Mouse (Mus musculus): ENCODE data around the gene Gpr176. TPM values are rescaled to one million over a fixed set of nuclear protein-coding genes. Genes with fewer than 3 reads are reported as not detected.
A peak's percentile ranks its signal among the peaks of the same experiment; 100 is the strongest.

The Gpr176 gene
- total RNA-seq, 1 experiment, result 0.22 TPM

DNA sequence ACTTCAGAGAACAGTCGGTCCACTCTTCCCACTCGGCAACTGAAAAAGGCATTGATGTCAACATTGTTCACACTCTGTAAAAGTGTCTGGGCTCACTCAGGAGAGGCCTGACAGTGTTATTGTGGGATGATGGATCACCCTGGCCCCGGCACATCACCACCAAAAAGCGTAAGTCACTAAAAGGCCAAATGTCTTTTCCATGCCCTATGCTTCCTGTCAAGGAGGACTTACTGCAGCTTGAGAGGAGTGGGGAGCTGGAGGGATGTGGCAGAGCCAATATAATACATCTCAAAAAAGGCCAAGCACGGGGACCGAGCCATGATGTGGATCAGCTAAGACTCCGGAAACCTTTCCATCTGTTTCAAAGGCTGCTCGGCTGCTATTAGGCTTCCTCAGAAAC is 118.7 kb downstream of the Gpr176 start:
- no peak overlapping the region for H3K4me3 ChIP-seq (ENCODE audit: insufficient read depth in 1 of 2, low read depth in 1 of 2, low read length in 2 of 2, poor library complexity in 1 of 2, severe bottlenecking in 1 of 2)
- in situ Hi-C loops (cut with MboI; ENCODE audit: low sequenced_read_pairs in 2 of 2, unreplicated experiment in 2 of 2), result no loop called here
- H3K4me1 ChIP-seq (ENCODE audit: control insufficient read depth in 2 of 2, insufficient read depth in 2 of 2, low read length in 2 of 2, poor library complexity in 1 of 2), result no peaks in the 10 kb centered on the region; a peak in 1 of 4 replicates
- TF ChIP-seq ZC3H11A (IDR thresholded peaks at IDR 0.05; ENCODE audit: borderline replicate concordance, low read depth, low read length) (no peak), MAFK (IDR thresholded peaks at IDR 0.05; ENCODE audit: insufficient read depth, low read depth, low read length) (no peak), ZNF384 (IDR thresholded peaks at IDR 0.05; ENCODE audit: low read depth, low read length) (no peak), CHD2 (IDR thresholded peaks at IDR 0.05; ENCODE audit: low read depth, low read length) (no peak), HCFC1 (IDR thresholded peaks at IDR 0.05; ENCODE audit: borderline replicate concordance, insufficient read depth, low read length) (no peak)
- H3K36me3 ChIP-seq (ENCODE audit: control insufficient read depth, insufficient read depth, low read length, poor library complexity, severe bottlenecking), result no peaks in the 10 kb centered on the region
- no peaks in the 10 kb centered on the region for H3K9me3 ChIP-seq (ENCODE audit: control insufficient read depth, insufficient read depth, low read depth, low read length)
- H3K27ac ChIP-seq (ENCODE audit: insufficient read depth, low read depth, low read length, poor library complexity, severe bottlenecking), result no peak overlapping the region
- no peak for DNase-seq (ENCODE audit: low read depth, low spot score)
- no peak overlapping the region for H3K9ac ChIP-seq (ENCODE audit: insufficient read depth, low read depth, low read length, poor library complexity, severe bottlenecking)

DNA sequence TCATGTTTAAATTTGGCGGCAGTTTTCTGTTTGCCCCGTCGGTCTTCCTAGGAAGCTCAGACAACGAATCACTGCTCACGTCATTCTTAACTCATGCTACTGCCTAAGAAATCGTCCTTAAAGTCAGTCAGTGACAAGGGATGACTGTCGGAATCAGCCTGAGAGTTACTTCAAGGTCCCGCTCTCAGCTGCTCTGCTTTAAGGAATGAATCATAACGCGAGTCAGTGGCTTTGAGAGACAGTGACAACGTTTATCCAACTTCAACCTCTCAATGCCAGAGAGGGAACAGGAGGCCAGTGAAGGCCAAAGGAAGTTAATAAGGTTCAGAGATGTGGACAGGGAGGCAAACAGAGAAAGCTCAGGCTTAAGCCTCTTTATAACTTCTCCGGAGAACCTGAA is 124.3 kb downstream of the Gpr176 start:
- TF ChIP-seq CHD2 (IDR thresholded peaks at IDR 0.05; ENCODE audit: low read depth, low read length), result no peak
- TF ChIP-seq ZC3H11A (IDR thresholded peaks at IDR 0.05; ENCODE audit: borderline replicate concordance, low read depth, low read length), result no peak
- TF ChIP-seq ZNF384 (IDR thresholded peaks at IDR 0.05; ENCODE audit: low read depth, low read length), result no peak
- no peaks in the 10 kb centered on the region for H3K36me3 ChIP-seq (ENCODE audit: control insufficient read depth, insufficient read depth, low read length, poor library complexity, severe bottlenecking)

DNA sequence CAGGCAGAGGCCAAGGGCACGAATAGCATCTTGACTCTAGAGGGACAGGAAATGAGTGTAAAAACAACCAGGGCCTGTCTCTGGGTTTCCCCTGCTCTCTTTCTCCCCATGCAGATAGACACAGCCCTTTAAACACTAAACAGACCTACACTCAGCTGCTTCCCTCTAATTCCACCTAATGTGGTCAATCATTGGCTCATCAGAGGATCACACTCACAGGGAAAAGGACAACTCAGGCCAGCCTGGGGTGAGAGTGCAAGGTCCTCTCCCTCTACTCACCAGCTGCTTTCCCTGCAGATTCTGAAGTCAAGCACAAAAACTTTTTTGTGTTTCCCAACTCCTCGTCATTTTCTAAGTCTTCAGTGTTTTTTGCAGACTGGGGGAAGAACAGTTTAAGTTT is 125.2 kb downstream of the Gpr176 start:
- Histone ChIP-seq H3K9ac (ENCODE audit: insufficient read depth, low read depth, low read length, poor library complexity, severe bottlenecking) (no peak overlapping the region), H3K4me3 (ENCODE audit: insufficient read depth in 1 of 2, low read depth in 1 of 2, low read length in 2 of 2, poor library complexity in 1 of 2, severe bottlenecking in 1 of 2) (no peak overlapping the region), H3K36me3 (ENCODE audit: control insufficient read depth, insufficient read depth, low read length, poor library complexity, severe bottlenecking) (no peaks in the 10 kb centered on the region), H3K9me3 (ENCODE audit: control insufficient read depth, insufficient read depth, low read depth, low read length) (no peaks in the 10 kb centered on the region), H3K4me1 (ENCODE audit: control insufficient read depth in 2 of 2, insufficient read depth in 2 of 2, low read length in 2 of 2, poor library complexity in 1 of 2) (no peaks in the 10 kb centered on the region), H3K27ac (ENCODE audit: insufficient read depth, low read depth, low read length, poor library complexity, severe bottlenecking) (no peak overlapping the region)
- in situ Hi-C loops (cut with MboI; ENCODE audit: low sequenced_read_pairs in 2 of 2, unreplicated experiment in 2 of 2), result loop anchor here (10.0 to 25.0 kb wide), 2 partner anchors 703 to 711 kb away; no protein-coding TSS in a partner anchor
- DNase-seq (ENCODE audit: low read depth, low spot score), result no peak
- no peak for TF ChIP-seq ZC3H11A (IDR thresholded peaks at IDR 0.05; ENCODE audit: borderline replicate concordance, low read depth, low read length)
- TF ChIP-seq HCFC1 (IDR thresholded peaks at IDR 0.05; ENCODE audit: borderline replicate concordance, insufficient read depth, low read length), result no peak
- no peak for TF ChIP-seq CHD2 (IDR thresholded peaks at IDR 0.05; ENCODE audit: low read depth, low read length)

More for the DNA sequence above, 124.3 kb downstream of the Gpr176 start:
- Histone ChIP-seq H3K9ac (ENCODE audit: insufficient read depth, low read depth, low read length, poor library complexity, severe bottlenecking) (no peak overlapping the region), H3K4me3 (ENCODE audit: insufficient read depth in 1 of 2, low read depth in 1 of 2, low read length in 2 of 2, poor library complexity in 1 of 2, severe bottlenecking in 1 of 2) (no peak overlapping the region), H3K27ac (ENCODE audit: insufficient read depth, low read depth, low read length, poor library complexity, severe bottlenecking) (no peak overlapping the region), H3K9me3 (ENCODE audit: control insufficient read depth, insufficient read depth, low read depth, low read length) (no peaks in the 10 kb centered on the region), H3K4me1 (ENCODE audit: control insufficient read depth in 2 of 2, insufficient read depth in 2 of 2, low read length in 2 of 2, poor library complexity in 1 of 2) (no peaks in the 10 kb centered on the region; a peak in 1 of 4 replicates)
- no peak for DNase-seq (ENCODE audit: low read depth, low spot score)
- in situ Hi-C loops (cut with MboI; ENCODE audit: low sequenced_read_pairs in 2 of 2, unreplicated experiment in 2 of 2), result loop anchor here (10.0 to 25.0 kb wide), 2 partner anchors 704 to 712 kb away; no protein-coding TSS in a partner anchor

DNA sequence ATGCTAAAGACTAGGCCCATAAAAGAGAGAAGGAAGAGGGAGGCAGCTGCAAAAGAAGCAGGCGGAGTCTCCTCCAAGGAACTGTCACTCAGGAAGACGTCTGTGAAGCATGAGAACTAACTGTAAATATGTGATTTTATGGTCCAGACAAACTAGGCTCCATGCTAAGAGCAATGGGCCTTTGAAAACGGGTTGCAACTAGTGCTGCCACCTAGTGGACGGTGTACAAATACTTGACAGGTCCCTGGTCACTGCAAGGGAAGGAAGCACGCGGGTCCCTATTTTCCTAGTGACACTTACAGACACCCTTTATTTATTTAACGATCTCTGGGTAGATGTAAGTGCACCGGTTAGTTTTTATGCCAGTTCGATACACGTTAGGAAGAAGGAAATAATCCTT is 127.3 kb downstream of the Gpr176 start:
- no peaks in the 10 kb centered on the region for H3K36me3 ChIP-seq (ENCODE audit: control insufficient read depth, insufficient read depth, low read length, poor library complexity, severe bottlenecking)
- no peak overlapping the region for H3K27ac ChIP-seq (ENCODE audit: insufficient read depth, low read depth, low read length, poor library complexity, severe bottlenecking)
- no peak overlapping the region for H3K9ac ChIP-seq (ENCODE audit: insufficient read depth, low read depth, low read length, poor library complexity, severe bottlenecking)
- H3K4me1 ChIP-seq (ENCODE audit: control insufficient read depth in 2 of 2, insufficient read depth in 2 of 2, low read length in 2 of 2, poor library complexity in 1 of 2), result no peaks in the 10 kb centered on the region
- peak; percentile 49; the same call in 1 of the 2 replicates for TF ChIP-seq ZC3H11A (IDR thresholded peaks at IDR 0.05; ENCODE audit: borderline replicate concordance, low read depth, low read length)
- no peak for TF ChIP-seq CHD2 (IDR thresholded peaks at IDR 0.05; ENCODE audit: low read depth, low read length)
- no peak overlapping the region for H3K4me3 ChIP-seq (ENCODE audit: insufficient read depth in 1 of 2, low read depth in 1 of 2, low read length in 2 of 2, poor library complexity in 1 of 2, severe bottlenecking in 1 of 2)
- no peaks in the 10 kb centered on the region for H3K9me3 ChIP-seq (ENCODE audit: control insufficient read depth, insufficient read depth, low read depth, low read length)
- in situ Hi-C loops (cut with MboI; ENCODE audit: low sequenced_read_pairs in 2 of 2, unreplicated experiment in 2 of 2), result loop anchor here (10.0 to 25.0 kb wide), 2 partner anchors 701 to 709 kb away; no protein-coding TSS in a partner anchor
- peak; percentile 66 for DNase-seq (ENCODE audit: low read depth, low spot score)

DNA sequence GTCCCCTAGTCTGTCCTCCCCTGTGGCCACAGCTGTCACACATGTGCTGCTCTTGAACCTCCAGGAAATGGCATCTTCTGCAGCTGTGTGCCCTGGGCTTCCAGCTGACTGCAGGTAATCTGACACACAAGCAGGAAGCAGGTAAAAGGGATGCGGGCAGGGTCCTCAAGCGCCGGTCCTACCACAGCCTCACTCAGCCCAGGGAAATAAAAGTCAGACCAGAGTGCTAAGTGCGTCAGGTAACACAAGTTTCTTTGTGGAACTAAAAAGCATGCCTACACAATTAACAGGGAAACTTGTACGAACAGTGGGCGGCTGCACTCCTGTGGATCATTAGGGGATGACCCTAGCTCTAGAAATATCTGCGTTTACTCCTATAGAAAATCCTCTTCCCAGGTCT is 137.0 kb downstream of the Gpr176 start:
- no peak for DNase-seq (ENCODE audit: low read depth, low spot score)
- H3K9ac ChIP-seq (ENCODE audit: insufficient read depth, low read depth, low read length, poor library complexity, severe bottlenecking), result no peak overlapping the region
- no peaks in the 10 kb centered on the region for H3K36me3 ChIP-seq (ENCODE audit: control insufficient read depth, insufficient read depth, low read length, poor library complexity, severe bottlenecking)
- in situ Hi-C loops (cut with MboI; ENCODE audit: low sequenced_read_pairs in 2 of 2, unreplicated experiment in 2 of 2), result loop anchor here in 1 of 2 experiments (25.0 kb wide), 1 partner anchor 699 kb away; no protein-coding TSS in a partner anchor
- no peak overlapping the region for H3K4me3 ChIP-seq (ENCODE audit: insufficient read depth in 1 of 2, low read depth in 1 of 2, low read length in 2 of 2, poor library complexity in 1 of 2, severe bottlenecking in 1 of 2)
- no peak for TF ChIP-seq HCFC1 (IDR thresholded peaks at IDR 0.05; ENCODE audit: borderline replicate concordance, insufficient read depth, low read length)
- no peaks in the 10 kb centered on the region for H3K4me1 ChIP-seq (ENCODE audit: control insufficient read depth in 2 of 2, insufficient read depth in 2 of 2, low read length in 2 of 2, poor library complexity in 1 of 2)
- no peaks in the 10 kb centered on the region for H3K9me3 ChIP-seq (ENCODE audit: control insufficient read depth, insufficient read depth, low read depth, low read length)
- no peak overlapping the region for H3K27ac ChIP-seq (ENCODE audit: insufficient read depth, low read depth, low read length, poor library complexity, severe bottlenecking)

Data from ES-E14 (cell line).